Mouse (Mus musculus) liver, adult 2 months (tissue): ENCODE measurements around the gene Slc35e3. TPM values are rescaled to one million over a fixed set of nuclear protein-coding genes. Genes with fewer than 3 reads are reported as not detected.

Experiments used
- DNase-seq: peaks from one replicate; pipeline ENCODE4 v3.0.0-alpha.2; 2011; ENCODE audit warnings: low read depth, low spot score; ENCODE audit errors: extremely low read depth
- H3K27ac ChIP-seq: fragments of 200-500 bp; replicated peaks from 2 replicates; pipeline ENCODE4 v1.5.1; 2012; ENCODE audit warnings: low read depth, mild to moderate bottlenecking, control low read depth, inconsistent platforms, low read length; ENCODE audit not compliant: insufficient read depth
- H3K27me3 ChIP-seq: fragments of 200-500 bp; 2 replicates; pipeline ENCODE4 v1.6.1; 2012; ENCODE audit warnings: mild to moderate bottlenecking, moderate library complexity, low read length, inconsistent platforms; ENCODE audit not compliant: control insufficient read depth, insufficient read depth
- H3K36me3 ChIP-seq: fragments of 200-500 bp; 2 replicates; pipeline ENCODE4 v1.6.1; 2012; ENCODE audit warnings: low read length, inconsistent platforms; ENCODE audit not compliant: control insufficient read depth, insufficient read depth
- H3K4me1 ChIP-seq: fragments of 200-500 bp; 2 replicates; pipeline ENCODE4 v1.6.1; 2011; ENCODE audit warnings: low read length; ENCODE audit not compliant: control insufficient read depth, insufficient read depth
- H3K4me3 ChIP-seq: fragments of 200-500 bp; 2 replicates; pipeline ENCODE4 v1.5.1; 2011; ENCODE audit warnings: low read depth, mild to moderate bottlenecking, control low read depth, low read length, moderate library complexity; ENCODE audit not compliant: insufficient read depth
- H3K79me2 ChIP-seq: fragments of 200-500 bp; 2 replicates; pipeline ENCODE4 v1.6.1; 2012; ENCODE audit warnings: inconsistent platforms, mild to moderate bottlenecking, low read length, moderate library complexity; ENCODE audit not compliant: control insufficient read depth, insufficient read depth
- H3K9ac ChIP-seq: fragments of 200-500 bp; 2 replicates; pipeline ENCODE4 v1.6.1; 2012; ENCODE audit warnings: low read depth, mild to moderate bottlenecking, control low read depth, inconsistent platforms, low read length
- CTCF ChIP-seq: fragments of 200-500 bp; IDR thresholded peaks from 2 replicates; pipeline ENCODE4 v1.5.1; 2011; ENCODE audit warnings: low read depth, low read length, control low read depth
- POLR2A ChIP-seq: fragments of 200-500 bp; IDR thresholded peaks from 2 replicates; pipeline ENCODE4 v1.6.1; 2011; ENCODE audit warnings: low read length, control low read depth; ENCODE audit not compliant: insufficient read depth; ENCODE audit errors: extremely low read depth
- whole genome bisulfite sequencing: fragments of 180-500 bp; shearing (Covaris S2); methylation state at CpG from one replicate; pipeline ENCODE4 v1.1.7; 2018; 5-methylcytosine and 5-hydroxymethylcytosine counted together
- polyA plus RNA-seq: library from polyadenylated mRNA; depleted of rRNA; stranded (reverse); fragments of >200 nt; gene quantifications from 2 replicates; pipeline ENCODE4 v1.2.3, GENCODE M21; 2012
- total RNA-seq: library from RNA; depleted of rRNA; stranded (reverse); fragments of >200 nt; gene quantifications from 2 replicates; pipeline ENCODE4 v1.2.3, GENCODE M21; 2014

Slc35e3 gene
- total and polyA plus RNA-seq, 2 experiments = 4.1 to 7.1 TPM

DNA sequence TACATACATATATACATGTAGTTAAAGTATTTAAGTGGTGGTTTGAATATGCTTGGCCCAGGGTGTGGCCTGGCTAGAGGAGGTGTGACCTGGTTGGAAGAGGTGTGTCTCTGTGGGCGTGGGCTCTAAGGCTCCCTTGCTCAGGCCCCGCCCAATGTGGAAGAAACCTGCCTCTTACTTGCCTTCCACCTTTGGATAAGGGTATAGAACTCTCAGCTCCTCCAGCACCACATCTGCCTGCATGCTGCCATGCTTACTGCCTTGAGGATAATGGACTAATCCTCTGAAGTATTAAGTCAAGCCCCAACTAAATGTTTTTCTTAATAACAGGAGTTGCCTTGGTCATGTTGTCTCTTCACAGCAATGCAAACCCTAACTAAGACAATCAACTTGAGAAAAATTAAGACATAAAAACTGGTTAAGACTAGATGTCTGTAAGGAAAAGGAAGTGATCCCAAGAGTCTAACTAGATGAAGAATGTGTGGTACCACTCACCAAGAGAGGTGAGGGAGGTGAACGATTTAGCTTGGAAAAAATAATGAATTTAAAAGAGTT, 48.5 kb downstream of the Slc35e3 start:
- H3K27me3 ChIP-seq = no peaks in the 10 kb centered on the region
- DNase-seq = no peak
- no peak overlapping the region for H3K9ac ChIP-seq
- TF ChIP-seq POLR2A (no peak), CTCF (no peak)
- H3K27ac ChIP-seq = no peak overlapping the region
- WGBS = 98% methylated on average over 3 of the region's 3 CpGs
- no peak overlapping the region for H3K4me3 ChIP-seq
- H3K4me1 ChIP-seq = no peaks in the 10 kb centered on the region
- H3K79me2 ChIP-seq = peaks cover 8% of the 10 kb centered on the region; the same call in 1 of the 2 replicates
- H3K36me3 ChIP-seq = peaks cover 81% of the 10 kb centered on the region

DNA sequence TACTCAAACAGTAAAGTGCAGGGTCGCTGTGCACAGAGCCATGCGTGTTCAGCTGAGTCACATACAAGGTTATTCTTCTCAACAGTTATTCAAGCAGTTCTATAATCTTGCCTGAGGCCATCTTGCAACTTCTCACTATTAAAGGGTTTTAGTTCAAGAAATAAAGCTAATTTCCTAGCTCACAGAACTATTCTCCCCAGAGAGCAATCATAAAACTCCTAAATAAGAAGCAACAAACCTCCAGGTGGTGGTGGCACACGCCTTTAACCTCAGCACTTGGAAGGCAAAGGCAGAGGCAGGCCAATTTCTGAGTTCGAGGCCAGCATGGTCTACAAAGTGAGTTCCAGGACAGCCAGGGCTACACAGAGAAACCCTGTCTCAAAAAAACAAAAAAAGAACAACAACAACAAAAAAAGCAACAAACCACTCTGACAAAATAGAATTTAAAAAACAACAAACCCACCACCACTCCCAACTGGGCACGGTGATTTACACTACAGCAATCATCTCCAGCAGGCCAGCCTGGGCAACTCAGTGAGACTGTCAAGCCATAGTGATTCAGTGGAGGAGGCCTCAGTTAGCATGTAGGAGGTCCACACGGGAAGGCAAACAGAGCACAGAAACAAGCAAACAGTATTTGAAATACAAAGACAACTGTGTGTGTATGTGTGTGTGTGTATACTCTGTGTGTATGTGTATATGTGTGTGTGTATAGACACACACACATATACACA, 49.2 kb downstream of the Slc35e3 start:
- no peak overlapping the region for H3K4me3 ChIP-seq
- DNase-seq = no peak
- no peaks in the 10 kb centered on the region for H3K4me1 ChIP-seq
- TF ChIP-seq POLR2A (no peak), CTCF (no peak)
- H3K27me3 ChIP-seq = no peaks in the 10 kb centered on the region
- no peak overlapping the region for H3K27ac ChIP-seq
- no peak overlapping the region for H3K9ac ChIP-seq
- peaks cover 83% of the 10 kb centered on the region for H3K36me3 ChIP-seq
- H3K79me2 ChIP-seq = peaks cover 8% of the 10 kb centered on the region; the same call in 1 of the 2 replicates
- WGBS = 90% methylated on average over 6 of the region's 6 CpGs

DNA sequence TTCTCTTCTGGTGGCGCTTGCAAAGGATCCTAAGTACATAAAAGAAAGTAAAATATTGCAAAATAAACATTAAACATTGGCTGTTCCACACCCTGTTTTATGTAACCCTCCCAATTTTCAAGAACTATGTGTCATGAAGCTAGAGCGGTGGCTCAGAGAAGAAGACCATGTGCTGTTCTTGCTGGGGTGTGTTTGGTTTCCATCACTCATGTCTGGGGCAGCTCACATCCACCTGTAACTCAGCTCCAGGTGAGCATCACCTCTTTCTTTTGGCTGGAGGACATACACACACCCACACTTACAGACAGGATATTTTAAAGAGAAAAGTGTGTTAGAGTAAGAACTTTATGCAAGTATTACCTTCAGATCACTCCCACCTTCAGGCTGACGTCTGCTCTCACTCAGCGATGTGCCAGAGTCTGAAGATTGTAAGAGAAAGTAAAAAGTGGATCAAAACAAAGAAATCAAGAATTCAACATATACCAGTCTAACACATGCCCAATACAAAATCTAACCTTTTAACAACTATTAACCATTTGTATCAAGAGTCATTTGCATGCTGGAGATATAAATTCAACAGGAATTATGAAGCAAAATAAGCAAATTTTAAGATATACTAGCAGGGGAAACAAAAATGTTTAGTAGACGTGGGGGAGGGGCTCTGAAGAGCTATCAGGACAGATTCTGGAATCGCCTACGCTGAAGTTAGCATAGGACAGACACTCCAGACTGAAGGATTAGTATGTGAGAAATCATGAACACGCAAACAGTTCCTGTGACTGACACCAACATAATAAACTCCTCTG, 49.9 kb downstream of the Slc35e3 start:
- peaks cover 3% of the 10 kb centered on the region; the same call in 1 of the 2 replicates for H3K79me2 ChIP-seq
- 80% methylated on average over 8 of the region's 8 CpGs for WGBS
- H3K27me3 ChIP-seq = no peaks in the 10 kb centered on the region
- DNase-seq = no peak
- no peak overlapping the region for H3K27ac ChIP-seq
- H3K4me1 ChIP-seq = no peaks in the 10 kb centered on the region
- peaks cover 83% of the 10 kb centered on the region for H3K36me3 ChIP-seq
- no peak for TF ChIP-seq POLR2A
- H3K9ac ChIP-seq = no peak overlapping the region
- H3K4me3 ChIP-seq = no peak overlapping the region

DNA sequence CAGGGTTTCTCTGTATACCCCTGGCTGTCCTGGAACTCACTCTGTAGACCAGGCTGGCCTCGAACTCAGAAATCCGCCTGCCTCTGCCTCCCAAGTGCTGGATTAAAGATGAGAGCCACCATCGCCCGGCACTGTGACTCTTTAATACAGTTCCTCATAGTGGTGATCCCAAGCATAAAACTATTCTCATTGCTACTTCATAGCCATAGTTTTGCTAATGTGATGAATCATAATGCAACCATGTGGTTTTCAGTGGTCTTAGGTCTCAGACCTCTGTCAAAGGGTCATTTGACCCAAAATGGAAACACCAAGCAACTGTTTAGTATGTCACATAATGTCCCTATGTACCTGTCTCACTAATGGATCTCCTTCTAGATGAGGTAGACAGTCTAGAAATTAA, 50.6 kb downstream of the Slc35e3 start:
- DNase-seq = no peak
- no peak overlapping the region for H3K27ac ChIP-seq
- H3K4me3 ChIP-seq = no peak overlapping the region
- H3K4me1 ChIP-seq = no peaks in the 10 kb centered on the region
- H3K9ac ChIP-seq = no peak overlapping the region
- no peaks in the 10 kb centered on the region for H3K27me3 ChIP-seq
- WGBS = 97% methylated on average over 4 of the region's 4 CpGs
- TF ChIP-seq POLR2A (no peak), CTCF (no peak)
- H3K79me2 ChIP-seq = peaks cover 3% of the 10 kb centered on the region; the same call in 1 of the 2 replicates
- peaks cover 84% of the 10 kb centered on the region for H3K36me3 ChIP-seq

DNA sequence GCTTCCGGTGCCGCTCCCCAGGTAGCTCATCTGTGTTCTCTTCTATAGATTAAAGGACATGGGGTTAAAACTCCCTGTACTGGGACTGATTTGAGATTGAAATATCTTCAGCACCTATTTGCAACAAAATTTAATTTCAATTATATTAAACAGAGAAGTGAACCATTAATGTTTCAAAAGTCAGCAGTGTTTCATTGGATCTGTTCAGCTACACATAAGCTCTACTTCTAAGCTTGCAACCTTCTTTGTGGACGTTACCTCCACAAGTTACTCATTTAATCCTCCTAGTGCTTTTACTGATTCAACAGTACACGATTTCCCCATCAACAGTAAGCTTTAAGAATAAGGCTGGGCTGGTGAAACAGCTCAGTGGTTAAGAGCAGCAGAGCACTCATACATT, 51.1 kb downstream of the Slc35e3 start:
- Histone ChIP-seq H3K79me2 (0 out of 2 replicates have a peak, but pooled peaks cover 3% of the 10 kb centered on the region), H3K36me3 (peaks cover 84% of the 10 kb centered on the region), H3K4me3 (no peak overlapping the region), H3K9ac (no peak overlapping the region), H3K27me3 (no peaks in the 10 kb centered on the region), H3K27ac (no peak overlapping the region), H3K4me1 (no peaks in the 10 kb centered on the region)
- 93% methylated on average over 4 of the region's 4 CpGs for WGBS
- DNase-seq = no peak
- TF ChIP-seq POLR2A = no peak
- TF ChIP-seq CTCF = no peak
